Mouse (Mus musculus) midbrain, embryonic 15.5 days (tissue): ENCODE results near the gene Poln. TPM values are rescaled to one million over a fixed set of nuclear protein-coding genes. Genes with fewer than 3 reads are reported as not detected.

Experiments used
- ATAC-seq: fragments of 200-750 bp; cut with Nextera tagmentation; replicated peaks from 2 replicates; pipeline ENCODE4 v1.8.0; 2017; ENCODE audit warnings: moderate TSS enrichment
- H3K27ac ChIP-seq: fragments of 300-500 bp; sonication (generic); 2 replicates; pipeline ENCODE4 v1.5.1; 2015; ENCODE audit warnings: mild to moderate bottlenecking, inconsistent platforms
- H3K27me3 ChIP-seq: fragments of 300-500 bp; sonication (generic); replicated peaks from 2 replicates; pipeline ENCODE4 v1.6.1; 2015; ENCODE audit warnings: inconsistent platforms
- H3K36me3 ChIP-seq: fragments of 300-500 bp; sonication (generic); replicated peaks from 2 replicates; pipeline ENCODE4 v1.6.1; 2015; ENCODE audit warnings: inconsistent platforms
- H3K4me1 ChIP-seq: fragments of 300-500 bp; sonication (generic); 2 replicates; pipeline ENCODE4 v1.6.1; 2015; ENCODE audit warnings: inconsistent platforms
- H3K4me2 ChIP-seq: fragments of 300-500 bp; sonication (generic); 2 replicates; pipeline ENCODE4 v1.6.1; 2015; ENCODE audit warnings: inconsistent platforms, mild to moderate bottlenecking, moderate library complexity
- H3K4me3 ChIP-seq: fragments of 300-500 bp; sonication (generic); 2 replicates; pipeline ENCODE4 v1.5.1; 2015; ENCODE audit warnings: mild to moderate bottlenecking, inconsistent platforms
- H3K9ac ChIP-seq: fragments of 300-500 bp; sonication (generic); 2 replicates; pipeline ENCODE4 v1.6.1; 2015; ENCODE audit warnings: mild to moderate bottlenecking, inconsistent platforms
- H3K9me3 ChIP-seq: fragments of 300-500 bp; sonication (generic); 2 replicates; pipeline ENCODE4 v1.6.1; 2016; ENCODE audit warnings: inconsistent platforms
- WGBS: fragments of 180-500 bp; shearing (Covaris S2); methylation state at CpG from one replicate; pipeline ENCODE4 v1.1.7; 2015; ENCODE audit warnings: mixed read lengths; 5-methylcytosine and 5-hydroxymethylcytosine counted together
- polyA plus RNA-seq: library from polyadenylated mRNA; unstranded; fragments of >200 nt; fragmentation: Nextera tagmentation; extraction: Ambion mirVana; gene quantifications from 2 replicates; pipeline ENCODE4 v1.2.1, GENCODE M21; 2015

The Poln gene
- polyA plus RNA-seq, 1 experiment from 2014 or later: 0.27 TPM

- H3K9me3 ChIP-seq: no peaks in the 10 kb centered on the region
- peaks cover 53% of the 10 kb centered on the region for H3K4me1 ChIP-seq
- H3K4me3 ChIP-seq: no peak overlapping the region
- H3K9ac ChIP-seq: 0 out of 2 replicates have a peak overlapping the region, but pooled peaks have one; percentile 74
- H3K36me3 ChIP-seq: 0 out of 2 replicates have a peak, but pooled peaks cover 5% of the 10 kb centered on the region
- no peak for ATAC-seq
- no peak overlapping the region for H3K27ac ChIP-seq
- WGBS: 89% methylated on average over 1 of the region's 1 CpGs
- no peaks in the 10 kb centered on the region for H3K27me3 ChIP-seq
- H3K4me2 ChIP-seq: peak overlapping the region; percentile 78
These were observed 15.9 kb upstream of the Poln start for GRCm38 (mm10) chr5:34185051-34185580.

- Histone ChIP-seq H3K4me1 (peaks cover 51% of the 10 kb centered on the region), H3K4me2 (no peak overlapping the region), H3K9me3 (no peaks in the 10 kb centered on the region), H3K27me3 (no peaks in the 10 kb centered on the region), H3K36me3 (0 out of 2 replicates have a peak, but pooled peaks cover 5% of the 10 kb centered on the region), H3K4me3 (no peak overlapping the region), H3K9ac (no peak overlapping the region), H3K27ac (no peak overlapping the region)
- 83% methylated on average over 3 of the region's 3 CpGs for WGBS
- no peak for ATAC-seq
These were observed 14.7 kb upstream of the Poln start for GRCm38 (mm10) chr5:34183976-34184375.

- no peak overlapping the region for H3K27ac ChIP-seq
- H3K4me3 ChIP-seq: no peak overlapping the region
- H3K4me1 ChIP-seq: peaks cover 44% of the 10 kb centered on the region
- WGBS: 72% methylated on average over 5 of the region's 5 CpGs
- no peak overlapping the region for H3K4me2 ChIP-seq
- H3K36me3 ChIP-seq: 0 out of 2 replicates have a peak, but pooled peaks cover 5% of the 10 kb centered on the region
- H3K9me3 ChIP-seq: no peaks in the 10 kb centered on the region
- ATAC-seq: no peak
- H3K9ac ChIP-seq: no peak overlapping the region
- H3K27me3 ChIP-seq: no peaks in the 10 kb centered on the region
These were observed 14.1 kb upstream of the Poln start for GRCm38 (mm10) chr5:34183156-34183880.

GRCm38 (mm10) chr5:34182486-34182885 lies 13.2 kb upstream of the Poln start:
- 90% methylated on average over 3 of the region's 3 CpGs for WGBS
- H3K27me3 ChIP-seq: no peaks in the 10 kb centered on the region

GRCm38 (mm10) chr5:34177821-34178220 lies 8.6 kb upstream of the Poln start:
- 93% methylated on average over 4 of the region's 4 CpGs for WGBS
- Histone ChIP-seq H3K27me3 (no peaks in the 10 kb centered on the region), H3K36me3 (peaks cover 35% of the 10 kb centered on the region), H3K9me3 (no peaks in the 10 kb centered on the region), H3K4me1 (peaks cover 2% of the 10 kb centered on the region; the same call in 1 of the 2 replicates), H3K9ac (no peak overlapping the region), H3K4me3 (no peak overlapping the region), H3K27ac (no peak overlapping the region), H3K4me2 (no peak overlapping the region)
- no peak for ATAC-seq

More at GRCm38 (mm10) chr5:34182486-34182885, 13.2 kb upstream of the Poln start:
- Histone ChIP-seq H3K9ac (no peak overlapping the region), H3K4me1 (peaks cover 41% of the 10 kb centered on the region), H3K36me3 (peaks cover 11% of the 10 kb centered on the region; the same call in 1 of the 2 replicates), H3K4me2 (no peak overlapping the region), H3K27ac (no peak overlapping the region), H3K9me3 (no peaks in the 10 kb centered on the region), H3K4me3 (no peak overlapping the region)
- no peak for ATAC-seq

- Histone ChIP-seq H3K9ac (no peak overlapping the region), H3K36me3 (peaks cover 30% of the 10 kb centered on the region)
- 95% methylated on average over 2 of the region's 2 CpGs for WGBS
These were observed 7.8 kb upstream of the Poln start for GRCm38 (mm10) chr5:34177091-34177490.

GRCm38 (mm10) chr5:34176691-34177090 lies 7.4 kb upstream of the Poln start:
- Histone ChIP-seq H3K4me1 (0 out of 2 replicates have a peak, but pooled peaks cover under 1% of the 10 kb centered on the region), H3K9me3 (no peaks in the 10 kb centered on the region), H3K4me3 (no peak overlapping the region), H3K4me2 (no peak overlapping the region), H3K27ac (no peak overlapping the region), H3K9ac (no peak overlapping the region), H3K27me3 (no peaks in the 10 kb centered on the region), H3K36me3 (peaks cover 30% of the 10 kb centered on the region)
- WGBS: 65% methylated on average over 10 of the region's 10 CpGs
- no peak for ATAC-seq

More at GRCm38 (mm10) chr5:34177091-34177490, 7.8 kb upstream of the Poln start:
- Histone ChIP-seq H3K27me3 (no peaks in the 10 kb centered on the region), H3K9me3 (no peaks in the 10 kb centered on the region), H3K27ac (no peak overlapping the region), H3K4me3 (no peak overlapping the region), H3K4me1 (0 out of 2 replicates have a peak, but pooled peaks cover 2% of the 10 kb centered on the region), H3K4me2 (no peak overlapping the region)
- no peak for ATAC-seq

GRCm38 (mm10) chr5:34175403-34175694 lies 6.1 kb upstream of the Poln start:
- no peak for ATAC-seq
- WGBS: 19% methylated on average over 5 of the region's 5 CpGs
- Histone ChIP-seq H3K27me3 (no peaks in the 10 kb centered on the region), H3K4me1 (peaks cover under 1% of the 10 kb centered on the region; the same call in 1 of the 2 replicates), H3K9ac (no peak overlapping the region), H3K4me3 (no peak overlapping the region), H3K4me2 (no peak overlapping the region), H3K9me3 (no peaks in the 10 kb centered on the region), H3K27ac (no peak overlapping the region), H3K36me3 (peaks cover 30% of the 10 kb centered on the region)

- Histone ChIP-seq H3K4me1 (peaks cover 6% of the 10 kb centered on the region), H3K27me3 (no peaks in the 10 kb centered on the region), H3K9me3 (no peaks in the 10 kb centered on the region), H3K9ac (no peak overlapping the region), H3K4me2 (no peak overlapping the region), H3K36me3 (peaks cover 30% of the 10 kb centered on the region), H3K4me3 (no peak overlapping the region), H3K27ac (no peak overlapping the region)
- ATAC-seq: no peak
- 71% methylated on average over 5 of the region's 5 CpGs for WGBS
These were observed 5.5 kb upstream of the Poln start for GRCm38 (mm10) chr5:34174550-34175402.

GRCm38 (mm10) chr5:34174021-34174420 lies 4.8 kb upstream of the Poln start:
- no peak for ATAC-seq
- Histone ChIP-seq H3K4me2 (no peak overlapping the region), H3K4me1 (peaks cover 8% of the 10 kb centered on the region), H3K27me3 (no peaks in the 10 kb centered on the region), H3K36me3 (peaks cover 30% of the 10 kb centered on the region), H3K4me3 (no peak overlapping the region), H3K27ac (no peak overlapping the region), H3K9me3 (no peaks in the 10 kb centered on the region), H3K9ac (no peak overlapping the region)
- 74% methylated on average over 2 of the region's 2 CpGs for WGBS

GRCm38 (mm10) chr5:34170726-34171125 lies 1.5 kb upstream of the Poln start:
- Histone ChIP-seq H3K4me1 (peaks cover 19% of the 10 kb centered on the region), H3K9me3 (no peaks in the 10 kb centered on the region), H3K27me3 (no peaks in the 10 kb centered on the region), H3K4me2 (no peak overlapping the region), H3K9ac (no peak overlapping the region), H3K27ac (no peak overlapping the region), H3K36me3 (peaks cover 10% of the 10 kb centered on the region), H3K4me3 (no peak overlapping the region)
- no peak for ATAC-seq
- WGBS: 73% methylated on average over 4 of the region's 4 CpGs

- no peaks in the 10 kb centered on the region for H3K27me3 ChIP-seq
- H3K4me3 ChIP-seq: peak overlapping the region; percentile 73
- peak overlapping the region; percentile 41 for H3K9ac ChIP-seq
- peaks cover 3% of the 10 kb centered on the region; the same call in 1 of the 2 replicates for H3K36me3 ChIP-seq
- H3K9me3 ChIP-seq: no peaks in the 10 kb centered on the region
- H3K27ac ChIP-seq: peak overlapping the region; percentile 90
- peak overlapping the region; percentile 73 for H3K4me2 ChIP-seq
- no peak for ATAC-seq
- H3K4me1 ChIP-seq: peaks cover 23% of the 10 kb centered on the region
- 85% methylated on average over 3 of the region's 3 CpGs for WGBS
These were observed 706 bp upstream of the Poln start for GRCm38 (mm10) chr5:34169954-34170353.
